Mouse (Mus musculus) CH12.LX (cell line): Measurements from ENCODE around the gene Arf5. TPM values are rescaled to one million over a fixed set of nuclear protein-coding genes. Genes with fewer than 3 reads are reported as not detected.

ENCODE experiments used
- DNase-seq: peaks from one replicate; pipeline ENCODE4 v3.0.0-alpha.2; 2013; ENCODE audit errors: extremely low read depth
- H3K27ac ChIP-seq: 2 replicates; pipeline ENCODE4 v1.5.1; 2012; ENCODE audit warnings: low read depth, mild to moderate bottlenecking, control low read depth, moderate library complexity; ENCODE audit not compliant: insufficient read depth
- H3K27me3 ChIP-seq: replicated peaks from 2 replicates; pipeline ENCODE3; 2012; ENCODE audit warnings: inconsistent platforms
- H3K36me3 ChIP-seq, 2 experiments: replicated peaks in 1 of 2; 2 replicates each; pipeline versions ENCODE3 to v1.6.1; 2012; ENCODE audit warnings: inconsistent platforms in 1 of 2, low read length in 1 of 2, mild to moderate bottlenecking in 1 of 2, mixed read lengths in 1 of 2, moderate library complexity in 1 of 2; ENCODE audit not compliant: control insufficient read depth in 1 of 2, insufficient read depth in 1 of 2
- H3K4me1 ChIP-seq, 2 experiments: 2 replicates each; pipeline ENCODE4 v1.6.1; 2012; ENCODE audit warnings: inconsistent platforms in 1 of 2, moderate library complexity in 1 of 2; ENCODE audit not compliant: insufficient read depth in 2 of 2, control insufficient read depth in 1 of 2
- H3K4me2 ChIP-seq: 2 replicates; pipeline ENCODE4 v1.6.1; 2012; ENCODE audit warnings: low read depth, mild to moderate bottlenecking, control low read depth; ENCODE audit not compliant: poor library complexity, insufficient read depth, severe bottlenecking
- H3K4me3 ChIP-seq, 3 experiments: fragments of 150-350 bp in 1 of 3; sonication (generic) in 1 of 3; replicated peaks in 1 of 3; 2 replicates each; pipeline versions ENCODE3 to v1.5.1; 2011 to 2012; ENCODE audit warnings: low read depth in 2 of 3, low read length in 2 of 3, mild to moderate bottlenecking in 2 of 3, moderate library complexity in 2 of 3, control low read depth in 1 of 3, improper control_type of control experiment in 1 of 3, inconsistent platforms in 1 of 3, mixed read lengths in 1 of 3; ENCODE audit not compliant: poor library complexity in 1 of 3
- H3K79me2 ChIP-seq: replicated peaks from 2 replicates; pipeline ENCODE4 v1.6.1; 2012; ENCODE audit warnings: mild to moderate bottlenecking, moderate library complexity; ENCODE audit not compliant: control insufficient read depth, poor library complexity, insufficient read depth, severe bottlenecking; ENCODE audit errors: extremely low read depth
- H3K9ac ChIP-seq: 2 replicates; pipeline ENCODE4 v1.6.1; 2012; ENCODE audit warnings: low read depth, mild to moderate bottlenecking, control low read depth, moderate library complexity; ENCODE audit not compliant: insufficient read depth
- H3K9me3 ChIP-seq: replicated peaks from 2 replicates; pipeline ENCODE3; 2012; ENCODE audit warnings: low read length, inconsistent platforms, mixed read lengths
- CHD1 ChIP-seq: IDR thresholded peaks from 2 replicates; pipeline ENCODE4 v1.6.1; 2012; ENCODE audit warnings: low read depth, low read length, improper control_type of control experiment, inconsistent platforms
- CHD2 ChIP-seq: IDR thresholded peaks from 2 replicates; pipeline ENCODE4 v1.6.1; 2011; ENCODE audit warnings: low read length, improper control_type of control experiment
- CTCF ChIP-seq, 2 experiments: IDR thresholded peaks in 1 of 2; conservative IDR thresholded peaks in 1 of 2; 2 replicates each; pipeline ENCODE4 v1.5.1; 2011 to 2012; ENCODE audit warnings: low read depth in 2 of 2, low read length in 2 of 2, improper control_type of control experiment in 1 of 2, inconsistent platforms in 1 of 2, mild to moderate bottlenecking in 1 of 2, moderate library complexity in 1 of 2
- E2F4 ChIP-seq: IDR thresholded peaks from 2 replicates; pipeline ENCODE4 v1.6.1; 2011; ENCODE audit warnings: low read depth, low read length, improper control_type of control experiment; ENCODE audit not compliant: insufficient replicate concordance
- ELF1 ChIP-seq: IDR thresholded peaks from 2 replicates; pipeline ENCODE4 v1.6.1; 2014; ENCODE audit warnings: low read depth, mild to moderate bottlenecking, inconsistent platforms, low read length, improper control_type of control experiment
- EP300 ChIP-seq: IDR thresholded peaks from 2 replicates; pipeline ENCODE4 v1.6.1; 2011; ENCODE audit warnings: low read length, improper control_type of control experiment
- MAZ ChIP-seq: IDR thresholded peaks from 2 replicates; pipeline ENCODE4 v1.6.1; 2012; ENCODE audit warnings: low read depth, mild to moderate bottlenecking, inconsistent platforms, low read length, improper control_type of control experiment, moderate library complexity
- NRF1 ChIP-seq: IDR thresholded peaks from 2 replicates; pipeline ENCODE4 v1.6.1; 2014; ENCODE audit warnings: low read depth, mild to moderate bottlenecking, inconsistent platforms, low read length, improper control_type of control experiment, moderate library complexity
- PAX5 ChIP-seq: IDR thresholded peaks from 2 replicates; pipeline ENCODE4 v1.6.1; 2012; ENCODE audit warnings: low read length, inconsistent platforms, mixed read lengths
- POLR2AphosphoS2 ChIP-seq: IDR thresholded peaks from 2 replicates; pipeline ENCODE4 v1.6.1; 2011; ENCODE audit warnings: low read depth, low read length, improper control_type of control experiment
- RAD21 ChIP-seq: IDR thresholded peaks from 2 replicates; pipeline ENCODE4 v1.6.1; 2011; ENCODE audit warnings: low read depth, mild to moderate bottlenecking, low read length, improper control_type of control experiment, moderate library complexity
- RCOR1 ChIP-seq: conservative IDR thresholded peaks from 2 replicates; pipeline ENCODE4 v1.6.1; 2012; ENCODE audit warnings: low read depth, mild to moderate bottlenecking, inconsistent platforms, low read length, improper control_type of control experiment
- SMC3 ChIP-seq: IDR thresholded peaks from 2 replicates; pipeline ENCODE4 v1.6.1; 2011; ENCODE audit warnings: low read depth, low read length, improper control_type of control experiment
- TCF12 ChIP-seq: IDR thresholded peaks from 2 replicates; pipeline ENCODE4 v1.6.1; 2014; ENCODE audit warnings: low read depth, mild to moderate bottlenecking, inconsistent platforms, low read length, improper control_type of control experiment
- UBTF ChIP-seq: IDR thresholded peaks from 2 replicates; pipeline ENCODE4 v1.6.1; 2012; ENCODE audit warnings: low read depth, mild to moderate bottlenecking, inconsistent platforms, low read length, improper control_type of control experiment, moderate library complexity
- USF1 ChIP-seq: IDR thresholded peaks from 2 replicates; pipeline ENCODE4 v1.6.1; 2014; ENCODE audit warnings: low read depth, mild to moderate bottlenecking, inconsistent platforms, low read length, improper control_type of control experiment
- USF2 ChIP-seq: conservative IDR thresholded peaks from 2 replicates; pipeline ENCODE4 v1.6.1; 2011; ENCODE audit warnings: low read depth, low read length, improper control_type of control experiment
- ZMIZ1 ChIP-seq: IDR thresholded peaks from 2 replicates; pipeline ENCODE4 v1.6.1; 2012; ENCODE audit warnings: low read depth, mild to moderate bottlenecking, inconsistent platforms, low read length, improper control_type of control experiment
- ZNF384 ChIP-seq: IDR thresholded peaks from 2 replicates; pipeline ENCODE4 v1.6.1; 2012; ENCODE audit warnings: low read depth, low read length, improper control_type of control experiment, inconsistent platforms
- dilution Hi-C: fragments of 300-500 bp; cut with MboI; formaldehyde crosslinking; loops from 2 replicates; pipeline ENCODE4 v1.14.3; 2020; ENCODE audit warnings: low sequenced_read_pairs; ENCODE audit not compliant: extremely low pct_unique_long_range_greater_than_20kb, extremely low pct_ligation_motif_present
- in situ Hi-C: fragments of 300-500 bp; cut with MboI; formaldehyde crosslinking; loops from 3 replicates; pipeline ENCODE4 v1.14.3; 2019; ENCODE audit warnings: low sequenced_read_pairs, low pct_ligation_motif_present, low pct_unique_long_range_greater_than_20kb, mixed read lengths
- polyA plus RNA-seq: library from polyadenylated mRNA; unstranded; fragments of >175 nt; gene quantifications from 2 replicates; pipeline ENCODE4 v1.2.1, GENCODE M21; 2012; ENCODE audit warnings: low read depth; ENCODE audit not compliant: insufficient read length
- total RNA-seq, 2 experiments: library from RNA; depleted of rRNA; stranded (reverse); fragments of 300-350 nt in 1 of 2; fragments of >200 nt in 1 of 2; gene quantifications; 2 replicates each; pipeline ENCODE4 v1.2.3; 2012 to 2014

Arf5 gene
- total and polyA plus RNA-seq, 3 experiments: 67.3 to 101 (median 99.7) TPM

DNA sequence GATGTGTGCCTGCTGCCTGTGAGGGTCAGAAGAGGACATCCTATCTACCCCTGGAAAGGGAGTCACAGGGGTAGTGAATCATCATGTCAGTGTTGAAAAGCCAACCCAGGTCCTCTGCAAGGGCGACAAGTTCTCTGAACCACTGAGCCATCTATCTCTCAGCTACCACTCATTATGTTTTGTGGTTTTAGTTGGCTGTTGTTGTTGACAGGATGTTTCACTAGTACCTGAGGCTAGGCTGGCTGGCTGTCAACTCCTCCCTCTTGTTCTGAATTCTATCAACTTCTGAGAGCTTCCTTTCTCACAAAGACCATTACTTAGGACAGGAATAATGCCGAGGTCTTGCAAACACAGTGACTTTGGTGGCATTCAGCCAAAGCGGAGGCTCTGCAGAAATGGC, 38.2 kb upstream of the Arf5 start:
- Histone ChIP-seq H3K9me3 (no peaks in the 10 kb centered on the region), H3K79me2 (no peaks in the 10 kb centered on the region), H3K4me3 (no peak overlapping the region), H3K36me3 (no peaks in the 10 kb centered on the region), H3K4me1 (no peaks in the 10 kb centered on the region), H3K27me3 (no peaks in the 10 kb centered on the region), H3K4me2 (no peak overlapping the region), H3K9ac (no peak overlapping the region), H3K27ac (no peak overlapping the region)
- DNase-seq: no peak
- no peak for TF ChIP-seq USF1
- no peak for TF ChIP-seq RAD21
- TF ChIP-seq SMC3: no peak
- no peak for TF ChIP-seq NRF1
- no peak for TF ChIP-seq PAX5
- TF ChIP-seq ELF1: no peak
- no peak for TF ChIP-seq ZNF384
- no peak for TF ChIP-seq ZMIZ1
- no peak for TF ChIP-seq POLR2AphosphoS2
- TF ChIP-seq EP300: no peak
- TF ChIP-seq CTCF (conservative IDR thresholded peaks at IDR 0.05 in 1 of 2, IDR thresholded peaks at IDR 0.05 in 1 of 2; ENCODE audit: low read depth in 2 of 2, low read length in 2 of 2): no peak
- no peak for TF ChIP-seq CHD2
- no peak for TF ChIP-seq USF2
- TF ChIP-seq TCF12: no peak
- no peak for TF ChIP-seq UBTF
- TF ChIP-seq MAZ: no peak
- TF ChIP-seq CHD1: no peak
- TF ChIP-seq E2F4: no peak
- in situ Hi-C loops (loop anchor here (25.0 kb wide), 1 partner anchor 723 kb away; no protein-coding TSS in a partner anchor), dilution Hi-C loops (no loop called here)

- no peaks in the 10 kb centered on the region for H3K36me3 ChIP-seq
- no peak overlapping the region for H3K4me2 ChIP-seq
- no peak overlapping the region for H3K4me3 ChIP-seq
- TF ChIP-seq RCOR1 (no peak), EP300 (no peak)
- dilution Hi-C loops (no loop called here), in situ Hi-C loops (loop anchor here (25.0 kb wide), 1 partner anchor 727 kb away; no protein-coding TSS in a partner anchor)
- H3K27ac ChIP-seq: no peak overlapping the region
- no peaks in the 10 kb centered on the region for H3K27me3 ChIP-seq
- no peaks in the 10 kb centered on the region for H3K79me2 ChIP-seq
- H3K4me1 ChIP-seq: 0 out of 4 replicates have a peak, but pooled peaks cover 0 to 3% of the 10 kb centered on the region in 2 experiments
- no peak for DNase-seq
- no peaks in the 10 kb centered on the region for H3K9me3 ChIP-seq
- no peak overlapping the region for H3K9ac ChIP-seq
These were observed 34.3 kb upstream of the Arf5 start for GRCm38 (mm10) chr6:28389038-28389437.
